Mouse (Mus musculus): ENCODE data around the gene Lrrc3b. TPM values are rescaled to one million over a fixed set of nuclear protein-coding genes. Genes with fewer than 3 reads are reported as not detected.

Gene Lrrc3b
- polyA plus RNA-seq, 1 experiment from 2014 or later: 0.93 TPM

DNA sequence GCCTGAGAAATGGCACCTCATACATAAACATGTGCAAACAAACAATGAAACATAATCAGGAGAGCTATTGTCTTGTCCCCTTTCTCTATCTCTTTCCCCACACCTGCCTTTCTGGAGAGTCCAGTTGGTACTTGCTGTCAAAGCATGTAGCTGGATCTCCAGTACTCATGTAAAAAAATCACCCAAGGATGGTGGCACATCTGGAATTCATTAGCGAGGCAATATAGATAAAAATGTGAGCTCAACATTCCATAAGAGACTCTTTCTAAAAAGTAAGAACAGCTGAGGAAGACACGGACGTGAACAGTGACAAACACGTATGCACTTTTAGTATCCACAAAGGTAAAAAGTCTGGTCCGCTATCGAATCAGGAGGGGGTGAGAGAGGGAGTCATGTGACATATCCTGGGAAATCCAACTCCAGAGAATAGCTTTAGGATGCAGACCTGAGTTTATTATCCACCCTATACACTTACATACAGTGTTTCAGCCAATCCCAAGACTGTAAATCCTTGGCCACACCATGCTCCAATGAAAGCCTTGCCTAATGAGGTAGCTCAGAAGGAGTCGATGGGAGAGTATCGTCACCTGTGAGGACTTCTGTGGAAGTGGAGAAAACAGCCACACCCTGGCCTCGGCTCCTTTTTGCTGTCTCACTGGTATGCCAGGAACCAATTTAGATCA, 116.2 kb downstream of the Lrrc3b start:
- H3K4me3 ChIP-seq: no peak overlapping the region
- H3K4me1 ChIP-seq: no peaks in the 10 kb centered on the region
- no peak overlapping the region for H3K27ac ChIP-seq (replicated peaks)
- H3K36me3 ChIP-seq: no peaks in the 10 kb centered on the region
- no peaks in the 10 kb centered on the region for H3K9me3 ChIP-seq (replicated peaks)
- WGBS: 87% methylated on average over 9 of the region's 9 CpGs
- no peaks in the 10 kb centered on the region for H3K27me3 ChIP-seq (ENCODE audit: low read depth, poor library complexity, severe bottlenecking)
- DNase-seq (ENCODE audit: low spot score): no peak

GRCm38 (mm10) chr14:15319399-15319915, 119.3 kb downstream of the Lrrc3b start:
- H3K4me1 ChIP-seq: no peaks in the 10 kb centered on the region
- no peaks in the 10 kb centered on the region for H3K9me3 ChIP-seq (replicated peaks)
- H3K4me3 ChIP-seq: no peak overlapping the region
- H3K27me3 ChIP-seq (ENCODE audit: low read depth, poor library complexity, severe bottlenecking): no peaks in the 10 kb centered on the region
- H3K36me3 ChIP-seq: no peaks in the 10 kb centered on the region
- no peak for DNase-seq (ENCODE audit: low spot score)
- no peak overlapping the region for H3K27ac ChIP-seq (replicated peaks)

- Histone ChIP-seq H3K27me3 (ENCODE audit: low read depth, poor library complexity, severe bottlenecking) (no peaks in the 10 kb centered on the region), H3K9me3 (replicated peaks) (no peaks in the 10 kb centered on the region), H3K4me1 (no peaks in the 10 kb centered on the region), H3K36me3 (no peaks in the 10 kb centered on the region), H3K27ac (replicated peaks) (no peak overlapping the region), H3K4me3 (no peak overlapping the region)
- WGBS: 84% methylated on average over 2 of the region's 2 CpGs
- no peak for DNase-seq (ENCODE audit: low spot score)
Measured at GRCm38 (mm10) chr14:15308576-15308975, 130.2 kb downstream of the Lrrc3b start.
